In the genomic region with DNA sequence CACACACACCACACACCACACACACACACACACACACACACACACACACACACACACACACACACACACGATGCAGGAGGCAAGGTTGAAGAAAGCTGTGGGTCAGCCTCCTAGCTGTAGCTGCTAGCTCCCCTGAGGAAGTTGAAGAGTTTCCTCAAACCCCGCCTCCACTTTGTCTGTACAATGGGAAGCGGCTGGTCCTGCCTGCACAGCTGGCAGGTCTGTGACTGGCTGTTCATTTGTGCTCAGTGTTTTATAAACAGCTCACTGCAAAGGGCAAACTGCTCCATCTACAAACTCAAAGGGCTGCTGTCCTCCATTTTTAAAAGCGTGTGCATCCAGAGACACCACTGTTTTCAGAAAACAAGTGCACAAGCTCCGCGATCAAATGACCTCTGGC, we compare ENCODE assay signal across 8 mouse cellular contexts.
DNase-seq lines count a peak whose midpoint lies in the region; ATAC-seq lines count a peak whose summit lies in the region.

No protein-coding gene starts in this region.

- no peak; the same call in 1 of the 2 replicates for ATAC-seq in midbrain, embryonic 16.5 days
- 0 out of 2 replicates have a peak, but pooled peaks have one; percentile 10 for ATAC-seq in liver, embryonic 15.5 days (ENCODE audit: insufficient read depth)
- ATAC-seq in forebrain, embryonic 16.5 days, result no peak; the same call in 1 of the 2 replicates

- H3K4me1 ChIP-seq in midbrain, embryonic 10.5 days, result peaks cover 22% of the 10 kb centered on the region
- H3K4me1 ChIP-seq in midbrain, embryonic 16.5 days (ENCODE audit: control insufficient read depth, insufficient read depth, low read length), result peaks cover 6% of the 10 kb centered on the region
- peaks cover 15% of the 10 kb centered on the region for H3K4me1 ChIP-seq in liver, embryonic 15.5 days (replicated peaks)
- peaks cover 5% of the 10 kb centered on the region; the same call in 1 of the 2 replicates for H3K4me1 ChIP-seq in forebrain, embryonic 16.5 days (replicated peaks; ENCODE audit: control insufficient read depth, insufficient read depth, low read length)

- no peak overlapping the region for H3K9ac ChIP-seq in midbrain, embryonic 16.5 days (ENCODE audit: low read depth, low read length)
- H3K9ac ChIP-seq in liver, embryonic 15.5 days, result no peak overlapping the region
- H3K9ac ChIP-seq in forebrain, embryonic 16.5 days (replicated peaks; ENCODE audit: low read depth, low read length), result no peak overlapping the region

- H3K27ac ChIP-seq in midbrain, embryonic 10.5 days (replicated peaks), result peak overlapping the region; percentile 74
- no peak overlapping the region for H3K27ac ChIP-seq in midbrain, embryonic 16.5 days (ENCODE audit: low read length)
- H3K27ac ChIP-seq in liver, embryonic 15.5 days (replicated peaks), result no peak overlapping the region
- H3K27ac ChIP-seq in forebrain, embryonic 16.5 days (ENCODE audit: low read length), result no peak overlapping the region

- 42% methylated on average over 6 of the region's 6 CpGs for WGBS in midbrain, embryonic 10.5 days
- 32% methylated on average over 6 of the region's 6 CpGs for WGBS in midbrain, embryonic 16.5 days
- WGBS in liver, embryonic 15.5 days (ENCODE audit: insufficient replicate concordance), result 25% methylated on average over 6 of the region's 6 CpGs
- WGBS in forebrain, embryonic 16.5 days, result 41% methylated on average over 6 of the region's 6 CpGs

- peak; percentile 47 for DNase-seq in midbrain, embryonic 10.5 days (ENCODE audit: low spot score)
- peak; percentile 65 for DNase-seq in embryo, embryonic 10.5 days (ENCODE audit: low spot score)
- peak; percentile 29 for DNase-seq in thymus, postnatal 25 days
- no peak for DNase-seq in adrenal gland, postnatal 10 days
- DNase-seq in spleen, postnatal 4 days (ENCODE audit: low spot score in 2 of 2), result no peak

- no peak overlapping the region for H3K4me2 ChIP-seq in midbrain, embryonic 16.5 days (ENCODE audit: low read length)
- H3K4me2 ChIP-seq in liver, embryonic 15.5 days, result no peak overlapping the region
- no peak overlapping the region for H3K4me2 ChIP-seq in forebrain, embryonic 16.5 days (ENCODE audit: low read length)

- peaks cover 5% of the 10 kb centered on the region; the same call in 1 of the 2 replicates for H3K9me3 ChIP-seq in midbrain, embryonic 10.5 days (replicated peaks)
- no peaks in the 10 kb centered on the region for H3K9me3 ChIP-seq in midbrain, embryonic 16.5 days (replicated peaks; ENCODE audit: control insufficient read depth, low read length, poor library complexity, severe bottlenecking)
- H3K9me3 ChIP-seq in liver, embryonic 15.5 days (replicated peaks), result no peaks in the 10 kb centered on the region
- H3K9me3 ChIP-seq in forebrain, embryonic 16.5 days (ENCODE audit: control insufficient read depth, low read length), result no peaks in the 10 kb centered on the region

- H3K27me3 ChIP-seq in midbrain, embryonic 10.5 days (ENCODE audit: low read depth, poor library complexity, severe bottlenecking), result no peaks in the 10 kb centered on the region
- H3K27me3 ChIP-seq in midbrain, embryonic 16.5 days (ENCODE audit: control insufficient read depth, insufficient read depth, low read depth, low read length), result no peaks in the 10 kb centered on the region
- no peaks in the 10 kb centered on the region for H3K27me3 ChIP-seq in liver, embryonic 15.5 days
- no peaks in the 10 kb centered on the region for H3K27me3 ChIP-seq in forebrain, embryonic 16.5 days (replicated peaks; ENCODE audit: control insufficient read depth, insufficient read depth, low read length)

- H3K4me3 ChIP-seq in midbrain, embryonic 10.5 days, result no peak overlapping the region
- H3K4me3 ChIP-seq in midbrain, embryonic 16.5 days (ENCODE audit: low read depth, low read length), result no peak overlapping the region
- H3K4me3 ChIP-seq in liver, embryonic 15.5 days (replicated peaks), result no peak overlapping the region
- H3K4me3 ChIP-seq in forebrain, embryonic 16.5 days (replicated peaks; ENCODE audit: low read length), result no peak overlapping the region

- peaks cover 20% of the 10 kb centered on the region for H3K36me3 ChIP-seq in midbrain, embryonic 10.5 days
- peaks cover 2% of the 10 kb centered on the region; the same call in 1 of the 2 replicates for H3K36me3 ChIP-seq in midbrain, embryonic 16.5 days (ENCODE audit: control insufficient read depth, insufficient read depth, low read length)
- 0 out of 2 replicates have a peak, but pooled peaks cover 7% of the 10 kb centered on the region for H3K36me3 ChIP-seq in liver, embryonic 15.5 days (replicated peaks)
- H3K36me3 ChIP-seq in forebrain, embryonic 16.5 days (ENCODE audit: control insufficient read depth, insufficient read depth), result no peaks in the 10 kb centered on the region

Comparison
In these comparisons a context has a peak if more than half of its experiments do, and no peak if none do; other contexts are left out.
1. DNase-seq: peak in midbrain, embryonic 10.5 days (single experiment), embryo, embryonic 10.5 days (single experiment) and thymus, postnatal 25 days (single experiment); none in adrenal gland, postnatal 10 days (single experiment) and spleen, postnatal 4 days (0 of 2).